Mouse (Mus musculus): ENCODE measurements around the gene Rcc1. TPM values are rescaled to one million over a fixed set of nuclear protein-coding genes. Genes with fewer than 3 reads are reported as not detected.
"Not testable (repeated sequence)": the region's sequence is repeated elsewhere in the genome, so short reads cannot be mapped to it uniquely, and the experiment has no call there.

Rcc1 gene
- total RNA-seq, 2 experiments from 2014 or later: 11.1 to 13.1 TPM

DNA sequence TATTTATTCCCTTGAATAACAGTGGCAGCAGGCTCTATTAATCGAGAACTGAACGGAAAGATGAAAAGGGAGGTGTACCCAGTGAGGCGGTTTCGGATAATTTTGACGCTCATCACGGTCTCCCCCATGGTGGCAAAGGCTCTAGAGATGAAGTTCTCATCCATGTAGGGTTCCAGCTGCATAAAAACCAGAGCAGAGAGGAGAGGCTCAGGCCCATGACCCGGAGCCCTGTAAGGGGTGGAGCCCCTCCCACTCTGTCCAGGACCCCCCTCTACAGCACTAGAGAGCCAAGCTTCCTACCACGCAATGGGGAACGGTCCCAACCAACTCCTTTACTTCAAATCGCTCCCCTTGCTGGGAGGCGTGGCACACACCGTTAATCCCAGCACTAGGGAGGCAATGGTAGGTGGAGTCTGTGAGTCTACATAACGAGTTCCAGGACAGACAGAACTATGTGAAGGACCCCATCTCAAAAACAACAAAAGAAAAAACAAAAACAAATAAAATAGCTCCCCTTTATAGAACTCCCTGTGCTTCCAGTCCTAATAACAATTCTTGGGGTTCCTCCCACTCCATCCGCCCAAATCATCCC is 24.9 kb downstream of the Rcc1 start:
- DNase-seq (ENCODE audit: extremely low spot score in 1 of 2, low spot score in 1 of 2): no peak

DNA sequence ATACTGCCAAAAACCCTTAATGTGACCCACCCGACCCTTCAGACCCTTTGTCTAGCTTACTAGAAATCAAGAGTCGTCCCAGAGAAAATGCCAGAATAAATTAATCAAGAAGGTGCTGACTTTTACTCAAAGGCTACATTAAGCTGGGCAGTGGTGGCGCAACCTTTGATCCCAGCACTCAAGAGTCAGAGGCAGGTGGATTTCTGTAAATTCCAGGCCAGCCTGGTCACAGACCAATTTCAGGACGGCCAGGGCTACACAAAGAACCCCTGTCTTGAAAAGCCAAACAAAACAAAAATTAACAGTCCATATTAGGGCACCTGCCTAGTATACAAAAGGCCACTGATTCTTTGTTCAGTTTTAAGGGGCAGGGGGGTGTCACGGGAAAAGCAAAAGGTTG is 26.9 kb downstream of the Rcc1 start:
- DNase-seq (ENCODE audit: extremely low spot score in 1 of 2, low spot score in 1 of 2): no peak

DNA sequence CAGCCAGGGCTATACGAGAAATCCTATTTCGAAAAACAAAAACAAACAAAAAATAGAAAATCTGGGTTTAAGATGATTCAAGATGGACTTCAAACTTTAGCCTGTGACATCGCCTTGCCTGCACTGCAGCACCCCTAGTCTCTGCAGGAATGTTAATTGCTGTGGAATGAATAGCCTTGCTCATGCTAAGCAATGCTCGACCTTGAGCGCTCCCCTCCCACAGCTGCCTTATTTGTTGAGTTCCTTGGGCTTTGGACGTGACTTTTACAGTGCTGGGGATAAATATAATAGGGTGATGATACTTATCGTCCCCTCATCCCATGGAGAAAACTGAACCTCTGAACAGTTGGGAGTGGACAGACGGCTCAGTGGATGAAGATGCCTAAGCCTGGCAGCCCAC is 37.7 kb downstream of the Rcc1 start:
- no peak for DNase-seq (ENCODE audit: extremely low spot score in 1 of 2, low spot score in 1 of 2)

DNA sequence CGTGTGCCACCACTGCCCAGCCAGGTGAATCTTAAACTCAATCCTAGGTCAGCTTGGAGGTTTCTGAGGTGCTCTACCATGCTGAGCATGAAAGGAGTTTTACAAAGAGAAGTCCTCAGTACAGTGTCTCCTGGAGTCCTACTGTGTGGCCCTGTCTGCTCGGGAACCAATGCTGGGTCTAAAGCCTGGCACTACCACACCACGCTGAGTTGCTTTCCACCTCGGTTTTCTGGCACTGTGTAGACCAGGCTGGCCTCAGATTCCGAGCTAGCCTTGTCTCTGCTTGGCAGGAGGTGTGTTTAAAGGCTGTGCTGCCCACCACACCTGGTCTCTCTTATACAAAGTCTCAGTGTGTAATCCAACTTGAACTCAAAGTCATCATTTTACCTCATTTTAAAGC is 40.8 kb downstream of the Rcc1 start:
- no peak for DNase-seq (ENCODE audit: extremely low spot score in 1 of 2, low spot score in 1 of 2)

DNA sequence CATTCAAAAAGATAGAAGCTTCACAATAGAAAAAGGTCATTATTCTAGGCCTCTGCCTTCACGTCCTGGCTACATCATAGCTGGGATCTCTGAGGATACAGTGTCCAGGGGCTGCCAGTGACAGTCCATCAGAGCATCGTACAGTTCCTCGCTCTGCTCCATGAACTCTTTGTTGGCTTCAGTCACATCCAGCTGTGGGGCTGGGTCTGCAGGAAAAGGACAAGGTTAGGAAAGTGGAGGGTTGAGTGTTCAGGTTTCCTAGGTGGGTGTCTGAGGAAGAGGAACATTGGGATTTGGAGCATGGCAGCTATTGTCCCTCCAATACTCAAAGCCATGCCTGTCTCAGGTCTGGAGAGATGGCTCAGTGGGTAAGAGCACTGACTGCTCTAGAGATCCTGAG is 41.6 kb downstream of the Rcc1 start:
- no peak for DNase-seq (ENCODE audit: extremely low spot score in 1 of 2, low spot score in 1 of 2)

DNA sequence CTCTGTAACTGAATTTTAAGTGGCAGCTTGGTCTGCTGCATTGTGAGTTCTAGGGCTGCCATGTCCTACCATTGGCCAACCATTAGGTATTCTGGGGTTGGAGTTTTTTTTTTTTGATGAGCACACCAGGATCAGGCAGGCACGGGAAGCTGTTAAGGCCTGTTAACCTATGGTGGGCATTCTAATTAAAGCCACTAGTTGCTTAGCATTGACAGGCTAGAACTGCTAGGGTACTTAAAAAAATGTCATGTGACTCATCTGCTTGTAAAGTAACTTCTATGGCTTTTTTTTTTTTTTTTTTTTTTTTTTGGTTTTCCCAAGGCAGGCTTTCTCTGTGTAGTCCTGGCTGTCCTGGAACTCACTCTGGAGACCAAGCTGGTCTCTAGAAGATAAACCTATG is 42.2 kb downstream of the Rcc1 start:
- DNase-seq (ENCODE audit: extremely low spot score in 1 of 2, low spot score in 1 of 2): no peak

DNA sequence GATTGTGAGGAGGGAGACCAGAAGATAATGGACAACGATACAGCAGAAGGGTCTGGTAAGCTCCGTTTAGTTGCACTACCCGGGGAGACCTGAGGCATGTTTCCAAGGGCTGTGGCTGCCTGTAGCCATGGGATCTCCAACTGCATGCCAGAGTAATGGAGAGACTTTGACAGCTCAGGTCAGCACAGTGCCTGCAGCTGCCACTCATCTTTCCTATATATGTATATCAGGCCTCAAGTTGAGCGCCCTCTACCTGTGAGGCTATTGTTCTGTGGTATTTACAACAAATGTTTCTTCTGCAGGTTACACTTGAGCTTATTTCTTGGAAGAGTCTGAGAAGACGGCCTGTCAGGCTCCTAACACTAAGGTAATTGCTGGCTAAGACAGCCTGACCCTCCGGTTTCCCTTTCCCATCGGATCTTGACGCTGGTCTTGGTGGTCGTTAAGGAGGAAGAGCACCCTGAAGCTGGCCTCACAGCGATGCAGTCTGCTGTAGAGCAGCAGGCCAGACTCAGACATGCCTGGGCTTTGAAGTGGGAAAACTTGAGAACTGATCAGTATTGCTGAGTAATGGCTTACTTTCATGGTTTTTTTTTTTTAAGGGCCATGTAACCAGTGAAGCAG is 43.4 kb downstream of the Rcc1 start:
- peak in 1 of 2 experiments; percentile 45 for DNase-seq (ENCODE audit: extremely low spot score in 1 of 2, low spot score in 1 of 2)

DNA sequence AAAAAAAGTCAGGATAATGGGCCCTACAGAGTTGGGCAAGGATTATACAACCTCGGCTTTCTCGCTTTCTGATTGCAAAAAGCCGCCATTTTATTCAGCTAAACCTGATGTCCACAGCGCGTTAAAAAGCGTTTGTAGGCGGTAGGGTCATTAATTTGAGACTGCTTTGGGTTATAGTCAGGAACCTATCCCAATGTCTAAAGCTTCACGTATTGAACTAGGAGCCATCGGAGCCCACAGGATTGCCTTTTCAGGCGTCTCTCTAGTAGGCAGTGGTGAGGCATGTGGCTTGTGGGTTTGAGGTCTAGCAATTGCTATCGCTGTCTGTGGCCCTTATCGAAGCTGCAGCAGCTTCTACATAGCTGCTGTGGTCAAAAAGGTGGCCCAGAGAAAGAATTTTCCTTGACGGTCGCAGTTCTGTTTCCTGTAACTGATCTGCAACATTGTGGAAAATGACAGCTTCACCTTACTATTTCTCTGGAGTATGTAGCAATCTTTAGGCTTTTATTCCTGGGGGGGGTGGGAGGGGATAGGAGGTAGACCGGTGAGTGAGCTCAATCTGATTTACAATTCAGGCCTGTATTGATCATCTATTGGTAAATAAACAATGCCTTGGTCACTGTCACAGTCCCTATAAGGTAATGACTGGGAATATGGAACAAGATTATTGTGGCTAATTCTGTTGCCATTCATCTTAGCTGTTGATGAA is 44.1 kb downstream of the Rcc1 start:
- no peak for DNase-seq (ENCODE audit: extremely low spot score in 1 of 2, low spot score in 1 of 2)

DNA sequence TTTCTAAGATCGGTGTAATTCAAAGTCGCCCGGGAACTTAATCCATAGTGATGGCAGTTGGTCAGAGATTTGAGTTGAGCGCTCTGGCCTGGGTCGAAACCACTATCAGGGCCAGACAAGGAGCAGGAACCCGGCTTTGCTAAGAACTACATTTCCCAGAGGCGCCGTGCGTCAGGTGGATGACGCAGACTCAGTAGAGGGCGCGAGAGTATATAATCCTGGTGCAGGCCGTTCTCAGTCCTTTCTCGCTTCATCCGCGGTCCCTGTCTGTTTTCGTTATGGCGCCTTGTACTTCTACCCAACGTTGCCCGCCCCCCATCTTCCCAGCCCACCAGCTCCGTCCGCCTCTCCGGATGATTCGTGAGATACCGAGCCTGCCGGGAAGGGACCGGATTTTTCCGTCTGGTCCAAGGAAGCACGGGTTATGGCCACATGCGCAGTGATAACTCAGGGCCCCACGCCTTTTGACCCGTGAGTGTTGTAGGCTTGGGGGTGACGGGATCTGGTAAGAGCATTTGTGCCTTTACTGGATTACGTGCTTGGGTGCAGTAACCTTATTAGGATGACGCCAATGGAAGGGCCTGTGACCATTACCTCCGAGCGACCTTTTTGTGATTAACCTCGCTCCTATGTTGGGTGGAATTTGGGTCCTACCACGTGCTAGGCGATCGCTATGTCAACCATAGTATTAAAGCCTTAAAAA is 44.8 kb downstream of the Rcc1 start:
- DNase-seq (ENCODE audit: extremely low spot score in 1 of 2, low spot score in 1 of 2): peak; percentile 82 to 89

DNA sequence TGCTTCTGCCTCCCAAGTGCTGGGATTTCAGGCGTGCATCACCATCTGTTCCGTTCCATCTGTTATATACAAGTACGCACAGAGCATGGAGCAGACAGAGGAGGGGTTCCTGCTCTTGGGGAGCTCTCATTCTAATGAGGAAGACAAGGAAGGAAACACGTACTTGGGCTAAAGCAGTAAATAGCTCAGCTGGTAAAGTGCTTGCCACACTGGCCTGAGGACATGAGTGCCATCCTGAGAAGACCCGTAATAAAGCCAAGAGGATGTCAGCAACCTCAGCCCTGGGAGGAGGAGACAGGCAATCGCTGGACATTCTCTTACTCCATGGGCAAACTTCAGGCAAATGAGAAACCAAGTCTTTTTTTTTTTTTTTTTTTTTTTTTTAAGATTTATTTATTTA is 47.4 kb downstream of the Rcc1 start:
- no peak for DNase-seq (ENCODE audit: extremely low spot score in 1 of 2, low spot score in 1 of 2)

DNA sequence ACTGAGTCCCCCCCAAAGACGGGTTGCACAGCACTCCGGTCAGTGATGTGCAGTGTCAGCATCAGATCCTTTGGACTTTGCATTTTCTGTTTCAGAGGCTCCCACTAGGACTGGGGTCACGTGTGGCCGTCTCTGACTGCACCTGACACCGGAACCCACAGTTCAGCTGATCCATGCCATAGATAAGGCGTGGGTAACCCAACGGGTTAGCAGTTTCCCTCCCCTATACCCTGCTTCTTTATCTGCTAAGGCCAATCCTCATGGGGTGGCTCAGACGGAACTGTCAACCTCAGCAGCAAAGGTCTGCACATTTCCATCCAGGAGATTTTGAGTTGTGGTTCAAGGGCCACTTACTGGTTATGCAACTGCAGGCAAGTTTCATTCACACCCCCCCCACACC is 48.1 kb downstream of the Rcc1 start:
- DNase-seq (ENCODE audit: extremely low spot score in 1 of 2, low spot score in 1 of 2): no peak

DNA sequence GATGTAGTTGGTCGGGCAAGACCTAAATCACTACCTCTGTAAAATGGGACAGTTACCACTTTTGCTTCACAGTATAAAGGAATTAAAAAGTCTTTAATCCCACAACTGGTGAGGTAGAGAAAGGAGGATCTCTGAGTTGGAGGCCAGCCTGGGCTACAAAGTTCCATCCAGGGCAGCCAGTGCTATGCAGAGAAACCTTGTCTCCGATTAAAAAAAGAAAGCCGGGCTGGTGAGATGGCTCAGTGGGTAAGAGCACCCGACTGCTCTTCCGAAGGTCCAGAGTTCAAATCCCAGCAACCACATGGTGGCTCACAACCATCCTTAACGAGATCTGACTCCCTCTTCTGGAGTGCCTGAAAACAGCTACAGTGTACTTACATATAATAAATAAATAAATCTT is 49.9 kb downstream of the Rcc1 start:
- DNase-seq (ENCODE audit: extremely low spot score in 1 of 2, low spot score in 1 of 2): not testable (repeated sequence)

DNA sequence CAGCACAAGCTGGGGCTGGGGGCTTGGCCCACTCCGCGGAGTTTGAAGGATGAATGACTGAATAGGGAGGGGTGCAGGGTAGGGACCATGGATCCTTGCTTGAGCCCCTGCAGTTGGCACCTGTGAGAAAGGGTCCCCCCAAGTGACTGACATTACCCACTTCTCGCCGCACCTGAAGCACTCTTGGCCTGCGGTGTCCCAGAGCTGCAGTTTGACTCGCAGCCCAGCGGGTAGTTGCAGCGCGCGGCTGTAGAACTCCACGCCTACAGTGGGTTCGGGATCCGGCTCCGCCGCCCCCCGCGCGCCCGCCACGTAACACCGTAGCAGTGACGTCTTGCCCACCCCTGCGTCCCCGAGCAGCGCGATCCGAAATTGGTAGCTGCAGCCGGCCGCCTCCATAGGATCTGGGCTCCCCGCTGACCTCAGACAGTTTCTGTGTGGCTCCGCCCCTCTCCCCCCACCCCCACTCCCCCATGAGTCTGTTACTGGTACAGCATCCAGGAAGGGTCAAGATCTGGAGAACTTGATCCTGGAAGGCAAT is 50.4 kb downstream of the Rcc1 start, which contains the start of gene Rab42:
Rab42 (minus strand) TSS at position 447 of the 541 bp plus-strand sequence.
- DNase-seq (ENCODE audit: extremely low spot score in 1 of 2, low spot score in 1 of 2): peak; percentile 26 to 44

DNA sequence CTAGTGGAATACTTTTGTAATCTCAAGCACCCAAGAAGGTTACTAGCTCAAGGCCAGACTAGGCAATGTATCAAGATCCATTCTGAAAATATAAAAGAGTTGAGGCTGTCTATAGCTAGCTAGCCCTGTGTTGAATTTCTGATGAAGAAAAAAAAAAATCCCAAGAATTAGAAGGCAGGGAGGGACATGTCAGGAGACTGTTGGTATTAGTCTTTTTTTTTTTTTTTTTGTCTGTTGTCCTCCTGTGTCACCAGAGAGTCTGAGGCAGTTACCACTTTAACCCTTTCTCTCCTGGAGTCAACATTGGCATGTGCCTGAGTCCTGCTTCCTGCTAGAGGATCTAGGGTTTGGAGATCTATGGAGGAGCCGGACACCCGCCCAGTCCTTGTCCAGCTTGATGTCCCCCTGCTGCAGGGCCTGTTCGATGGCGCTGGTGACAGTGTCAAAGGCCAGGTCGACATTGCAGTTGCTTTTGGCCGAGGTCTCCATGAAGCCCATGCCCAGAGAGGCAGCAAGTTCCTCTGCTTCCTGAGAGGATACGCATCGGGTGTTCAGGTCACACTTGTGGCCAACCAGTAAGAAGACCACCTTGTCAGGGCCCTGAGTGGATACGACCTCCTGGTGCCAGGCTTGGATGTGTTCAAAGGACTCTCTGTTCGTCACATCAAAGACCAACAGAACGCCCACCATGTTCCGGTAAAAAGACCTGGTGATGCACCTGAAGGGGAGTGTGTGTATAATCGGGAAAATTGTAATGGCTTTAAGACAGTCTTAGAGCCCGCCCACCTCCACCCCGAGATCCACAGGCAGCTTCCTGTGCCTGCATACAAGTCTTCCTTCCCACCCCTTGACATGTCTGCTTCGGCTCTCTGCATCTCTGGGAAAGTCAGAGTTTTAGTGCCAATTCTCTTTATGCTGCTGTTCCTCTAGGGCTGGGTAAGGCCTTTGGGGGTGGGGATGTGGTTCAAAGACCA is 51.2 kb downstream of the Rcc1 start:
- DNase-seq (ENCODE audit: extremely low spot score in 1 of 2, low spot score in 1 of 2): no peak

DNA sequence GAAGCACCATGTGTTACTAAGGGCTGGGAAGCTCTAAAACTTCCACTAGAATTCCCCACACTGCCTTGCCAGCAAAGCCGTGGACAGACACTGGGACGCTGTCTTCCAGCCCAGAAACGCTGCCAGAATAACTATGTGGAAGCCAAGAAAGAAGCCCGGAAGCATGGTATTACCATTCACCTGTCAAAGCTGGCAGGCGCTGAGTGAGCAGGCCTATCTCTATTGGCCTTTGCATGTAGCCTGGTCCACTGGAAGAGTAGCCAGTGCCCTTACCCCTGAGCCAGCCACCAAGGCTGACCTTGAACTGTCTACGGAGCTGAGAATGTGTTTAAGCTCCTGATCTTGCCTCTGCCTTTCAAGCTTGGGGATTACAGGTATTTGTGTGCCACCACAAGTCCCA is 51.9 kb downstream of the Rcc1 start:
- no peak for DNase-seq (ENCODE audit: extremely low spot score in 1 of 2, low spot score in 1 of 2)

DNA sequence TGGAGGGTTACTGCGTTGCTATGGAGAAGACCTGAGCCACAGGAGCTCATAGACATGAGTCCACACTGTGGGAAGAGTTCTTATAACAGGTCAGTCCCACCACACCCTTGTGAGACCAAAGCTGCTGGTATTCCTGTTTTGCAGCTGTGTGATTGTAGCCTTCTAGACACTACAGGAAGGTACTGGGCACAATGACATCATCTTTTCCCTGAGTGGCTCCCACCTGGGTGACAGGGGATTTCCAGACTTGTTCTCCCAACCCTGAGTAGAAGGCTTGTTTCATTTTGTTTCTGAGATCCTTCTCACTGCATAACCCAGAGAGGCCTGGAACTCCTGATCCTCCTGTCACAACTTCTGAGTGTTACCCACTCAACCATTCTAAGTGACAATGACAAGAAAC is 53.6 kb downstream of the Rcc1 start:
- no peak for DNase-seq (ENCODE audit: extremely low spot score in 1 of 2, low spot score in 1 of 2)

DNA sequence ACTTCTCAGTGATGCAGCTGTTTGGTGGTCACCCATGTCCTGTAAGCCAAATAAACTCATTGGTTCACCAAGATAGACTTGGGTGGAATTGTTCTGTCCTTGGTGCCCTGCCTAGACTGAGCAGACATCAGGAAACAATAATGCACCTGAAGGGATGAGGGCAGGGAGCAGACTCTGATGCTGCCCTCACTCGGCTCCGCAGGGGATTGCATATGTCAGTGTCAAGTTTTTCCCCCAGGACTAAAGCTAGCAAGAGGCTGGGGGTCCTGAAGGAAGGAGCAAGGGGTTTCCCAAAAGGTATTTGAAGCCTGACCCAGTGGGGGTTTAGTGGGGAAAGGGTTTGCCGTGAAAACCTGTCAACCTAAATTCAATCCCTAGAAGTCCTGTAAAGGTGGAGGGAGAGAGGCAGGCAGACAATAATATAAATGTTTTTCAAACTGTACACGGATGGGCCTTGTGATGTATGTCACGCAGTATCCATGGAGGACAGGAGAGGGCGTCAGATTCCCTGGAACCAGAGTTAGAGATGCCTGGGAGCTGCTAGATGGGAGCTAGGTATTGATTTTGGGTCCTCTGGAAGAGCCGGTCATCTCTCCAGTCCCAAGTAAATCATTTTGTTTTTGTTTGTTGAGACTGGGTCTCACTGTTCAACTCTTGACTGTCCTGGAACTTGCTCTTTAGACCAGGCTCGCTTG is 57.6 kb downstream of the Rcc1 start:
- no peak for DNase-seq (ENCODE audit: extremely low spot score in 1 of 2, low spot score in 1 of 2)

DNA sequence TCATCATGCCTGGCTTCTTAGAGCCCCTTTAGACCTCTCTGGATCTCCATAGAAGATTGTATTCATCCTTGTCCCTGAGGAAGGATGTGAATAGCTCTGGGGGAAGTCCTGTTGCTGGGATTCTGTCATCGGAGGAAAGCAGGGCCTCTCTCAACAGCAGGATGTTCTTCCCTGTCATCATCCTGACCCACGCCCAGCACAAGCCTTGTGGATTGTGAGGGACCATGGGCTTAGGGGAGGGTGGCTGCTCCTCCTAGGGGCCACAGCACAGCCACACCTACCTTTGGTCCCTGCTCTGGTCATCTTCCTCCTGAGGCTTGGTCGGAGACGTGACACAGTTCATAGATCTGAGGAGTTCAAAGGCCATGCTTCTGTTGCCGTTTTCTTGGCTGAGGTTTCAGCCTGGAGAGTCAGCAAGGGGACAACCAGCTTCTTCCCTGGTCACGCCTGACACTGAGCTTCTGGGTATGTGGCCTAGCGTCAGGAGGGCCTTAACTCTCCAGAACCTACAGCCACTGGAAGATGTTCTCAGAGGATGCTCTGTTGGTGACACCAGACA is 59.6 kb downstream of the Rcc1 start:
- DNase-seq (ENCODE audit: extremely low spot score in 1 of 2, low spot score in 1 of 2): no peak

DNA sequence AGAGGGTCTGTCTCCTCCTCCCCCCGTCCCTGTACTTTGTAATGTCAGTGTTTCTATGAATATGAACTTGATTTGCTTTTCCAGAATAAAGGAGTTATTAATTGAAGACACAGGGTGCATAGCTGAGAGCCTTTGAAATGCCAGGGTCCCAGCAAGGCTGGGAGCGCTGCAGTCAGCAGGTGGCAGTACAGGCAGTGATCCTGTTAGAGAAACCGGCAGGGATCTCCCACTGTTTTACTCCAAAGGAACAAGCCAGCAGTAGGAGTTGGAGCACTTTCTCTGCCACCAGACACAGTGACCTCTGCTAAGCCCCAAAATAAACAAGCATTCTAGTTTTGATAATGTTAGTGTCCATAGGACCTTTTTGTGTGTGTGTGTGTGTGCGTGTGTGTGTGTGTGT is 60.4 kb downstream of the Rcc1 start:
- peak in 1 of 2 experiments; percentile 53 for DNase-seq (ENCODE audit: extremely low spot score in 1 of 2, low spot score in 1 of 2)
